Mouse (Mus musculus) heart, adult 2 months (tissue): ENCODE measurements around the gene Cfap299. TPM values are rescaled to one million over a fixed set of nuclear protein-coding genes. Genes with fewer than 3 reads are reported as not detected.

Experiments used
- DNase-seq, 2 experiments: peaks; one replicate each; pipeline ENCODE4 v3.0.0; 2021
- H3K27ac ChIP-seq: fragments of 200-600 bp; 2 replicates; pipeline ENCODE4 v1.8.1; 2022
- H3K27me3 ChIP-seq: fragments of 200-500 bp; 2 replicates; pipeline ENCODE4 v1.6.1; 2012; ENCODE audit warnings: mild to moderate bottlenecking, low read length, inconsistent platforms, mixed read lengths; ENCODE audit not compliant: control insufficient read depth, insufficient read depth
- H3K36me3 ChIP-seq: fragments of 200-500 bp; 2 replicates; pipeline ENCODE4 v1.6.1; 2012; ENCODE audit warnings: low read length, inconsistent platforms; ENCODE audit not compliant: control insufficient read depth, insufficient read depth
- H3K4me1 ChIP-seq: fragments of 200-500 bp; 2 replicates; pipeline ENCODE4 v1.6.1; 2011; ENCODE audit warnings: low read length; ENCODE audit not compliant: control insufficient read depth, insufficient read depth
- H3K4me3 ChIP-seq: fragments of 200-600 bp; 2 replicates; pipeline ENCODE4 v1.8.1; 2022
- H3K79me2 ChIP-seq: fragments of 200-500 bp; replicated peaks from 2 replicates; pipeline ENCODE4 v1.6.1; 2012; ENCODE audit warnings: mild to moderate bottlenecking, inconsistent platforms, low read length, moderate library complexity, mixed read lengths; ENCODE audit not compliant: control insufficient read depth, insufficient read depth
- H3K9ac ChIP-seq: fragments of 200-500 bp; 2 replicates; pipeline ENCODE4 v1.6.1; 2012; ENCODE audit warnings: low read depth, mild to moderate bottlenecking, control low read depth, inconsistent platforms, low read length, mixed read lengths
- CTCF ChIP-seq: fragments of 200-600 bp; IDR thresholded peaks from 2 replicates; pipeline ENCODE4 v1.8.1; 2022; ENCODE audit warnings: antibody characterized with exemption, mild to moderate bottlenecking, moderate library complexity
- EP300 ChIP-seq: fragments of 200-500 bp; IDR thresholded peaks from 2 replicates; pipeline ENCODE4 v1.6.1; 2011; ENCODE audit warnings: low read depth, low read length, control low read depth; ENCODE audit not compliant: insufficient read depth
- POLR2A ChIP-seq: fragments of 200-500 bp; IDR thresholded peaks from 2 replicates; pipeline ENCODE4 v1.6.1; 2011; ENCODE audit warnings: mild to moderate bottlenecking, low read depth, low read length, control low read depth; ENCODE audit not compliant: insufficient read depth
- WGBS: fragments of 180-500 bp; shearing (Covaris S2); methylation state at CpG from one replicate; pipeline ENCODE4 v1.1.7; 2018; 5-methylcytosine and 5-hydroxymethylcytosine counted together
- intact Hi-C: fragments of 180-260 bp; cut with DNase I; formaldehyde crosslinking; loops from one replicate; pipeline ENCODE4 v1.15.1; 2025
- polyA plus RNA-seq: library from polyadenylated mRNA; depleted of rRNA; stranded (reverse); fragments of >200 nt; gene quantifications from 2 replicates; pipeline ENCODE4 v1.2.3, GENCODE M21; 2012
- total RNA-seq, 2 experiments: library from RNA; stranded (reverse); gene quantifications; 2 replicates each; pipeline ENCODE4 v1.2.3; 2021

Cfap299 gene
- total and polyA plus RNA-seq, 3 experiments: not detected

DNA sequence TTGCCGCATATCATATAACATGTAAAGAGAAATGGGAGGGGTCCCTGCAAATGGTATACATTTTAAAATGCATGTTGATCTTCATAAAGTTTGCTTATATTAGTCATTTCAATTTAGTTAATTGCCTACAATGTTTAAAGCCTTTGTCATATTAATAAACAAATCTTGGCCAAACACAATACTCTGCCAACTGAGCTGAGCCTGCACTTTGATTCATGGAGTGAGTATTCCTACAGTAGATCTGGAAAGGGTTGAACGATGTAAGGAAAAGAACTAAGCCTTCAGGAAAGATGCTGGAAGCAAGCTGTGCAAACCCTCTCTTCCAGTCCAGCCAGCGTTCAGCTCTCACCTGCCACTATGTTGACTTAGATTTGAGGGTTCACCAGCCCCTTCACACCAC is 252.9 kb downstream of the Cfap299 start:
- Histone ChIP-seq H3K79me2 (no peaks in the 10 kb centered on the region), H3K27me3 (no peaks in the 10 kb centered on the region), H3K4me1 (no peaks in the 10 kb centered on the region), H3K9ac (no peak overlapping the region), H3K36me3 (no peaks in the 10 kb centered on the region), H3K27ac (no peak overlapping the region), H3K4me3 (no peak overlapping the region)
- no peak for DNase-seq
- intact Hi-C loops: no loop called here
- TF ChIP-seq EP300: no peak
- no peak for TF ChIP-seq POLR2A
- no peak for TF ChIP-seq CTCF
- 84% methylated on average over 3 of the region's 3 CpGs for WGBS

DNA sequence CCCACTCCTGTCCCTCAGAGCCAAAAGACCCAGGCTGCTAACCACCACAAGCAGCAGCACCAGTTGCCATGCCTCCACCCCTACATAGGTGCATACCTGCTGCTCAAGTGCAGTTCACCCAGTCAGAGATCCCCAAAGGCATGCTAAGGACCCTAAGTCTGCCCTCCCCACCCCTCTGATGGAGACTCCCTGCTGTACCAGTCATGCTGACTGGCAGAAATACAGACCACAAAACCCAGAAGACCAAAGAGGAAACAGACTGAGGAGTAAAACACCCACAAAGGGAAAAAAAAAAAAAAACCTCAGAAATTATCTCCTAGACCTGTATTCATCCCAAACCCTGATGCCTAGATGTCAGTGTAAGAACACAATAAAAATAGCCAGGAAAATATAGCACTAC is 256.8 kb downstream of the Cfap299 start:
- no peak for DNase-seq
- H3K4me1 ChIP-seq: no peaks in the 10 kb centered on the region
- no peaks in the 10 kb centered on the region for H3K36me3 ChIP-seq
- no peak overlapping the region for H3K27ac ChIP-seq
- H3K79me2 ChIP-seq: no peaks in the 10 kb centered on the region
- H3K4me3 ChIP-seq: no peak overlapping the region
- no peaks in the 10 kb centered on the region for H3K27me3 ChIP-seq
- H3K9ac ChIP-seq: no peak overlapping the region
- intact Hi-C loops: no loop called here
- no peak for TF ChIP-seq POLR2A
- TF ChIP-seq EP300: no peak
- TF ChIP-seq CTCF: no peak

DNA sequence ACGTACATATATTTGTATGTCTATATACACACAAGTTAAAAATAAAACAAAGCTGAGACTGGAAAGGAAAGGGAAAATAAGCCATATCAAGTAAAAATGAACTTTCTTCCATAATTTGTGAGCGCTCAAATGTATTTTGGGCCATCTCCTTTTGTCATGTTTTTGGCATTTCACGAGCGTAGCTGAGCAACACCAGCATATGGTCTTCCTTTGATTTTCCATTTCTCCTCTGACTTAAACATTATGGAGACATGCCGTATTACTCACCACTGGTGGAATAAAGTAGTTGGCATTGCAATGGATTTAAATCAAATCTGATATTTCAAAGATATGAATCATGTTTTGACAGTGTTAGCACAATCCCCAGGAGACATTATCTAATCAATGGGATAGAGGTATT is 284.4 kb downstream of the Cfap299 start:
- TF ChIP-seq CTCF: no peak
- no peak for TF ChIP-seq POLR2A
- no peak for TF ChIP-seq EP300
- no peak for DNase-seq
- no peak overlapping the region for H3K27ac ChIP-seq
- WGBS: 86% methylated on average over 5 of the region's 5 CpGs
- no peaks in the 10 kb centered on the region for H3K4me1 ChIP-seq
- H3K4me3 ChIP-seq: no peak overlapping the region
- H3K79me2 ChIP-seq: no peaks in the 10 kb centered on the region
- H3K9ac ChIP-seq: no peak overlapping the region
- no peaks in the 10 kb centered on the region for H3K36me3 ChIP-seq
- intact Hi-C loops: no loop called here
- no peaks in the 10 kb centered on the region for H3K27me3 ChIP-seq

DNA sequence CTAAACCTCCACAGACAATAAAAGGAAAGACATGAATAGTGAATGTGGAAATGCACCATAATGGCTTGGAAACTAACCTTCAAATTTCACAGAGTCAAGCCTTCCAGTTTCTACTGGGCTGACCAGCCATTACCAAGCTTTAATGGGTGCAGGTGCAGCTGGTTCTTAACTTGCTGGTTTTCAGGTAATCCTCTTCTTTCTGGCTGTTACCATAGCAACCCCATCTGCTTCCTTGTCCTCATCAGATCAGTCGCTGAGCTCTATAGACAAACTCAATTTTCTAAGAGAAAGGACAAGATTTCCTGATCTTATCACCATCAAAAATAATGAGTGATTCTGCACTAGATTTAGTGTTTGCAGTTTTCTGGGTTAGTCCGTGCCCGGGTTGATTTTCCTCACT is 287.8 kb downstream of the Cfap299 start:
- Histone ChIP-seq H3K79me2 (no peaks in the 10 kb centered on the region), H3K4me3 (no peak overlapping the region), H3K27ac (no peak overlapping the region), H3K27me3 (no peaks in the 10 kb centered on the region), H3K36me3 (no peaks in the 10 kb centered on the region), H3K9ac (no peak overlapping the region), H3K4me1 (no peaks in the 10 kb centered on the region)
- no peak for TF ChIP-seq CTCF
- no peak for TF ChIP-seq EP300
- no peak for TF ChIP-seq POLR2A
- no peak for DNase-seq
- 63% methylated on average over 3 of the region's 3 CpGs for WGBS
- intact Hi-C loops: no loop called here

DNA sequence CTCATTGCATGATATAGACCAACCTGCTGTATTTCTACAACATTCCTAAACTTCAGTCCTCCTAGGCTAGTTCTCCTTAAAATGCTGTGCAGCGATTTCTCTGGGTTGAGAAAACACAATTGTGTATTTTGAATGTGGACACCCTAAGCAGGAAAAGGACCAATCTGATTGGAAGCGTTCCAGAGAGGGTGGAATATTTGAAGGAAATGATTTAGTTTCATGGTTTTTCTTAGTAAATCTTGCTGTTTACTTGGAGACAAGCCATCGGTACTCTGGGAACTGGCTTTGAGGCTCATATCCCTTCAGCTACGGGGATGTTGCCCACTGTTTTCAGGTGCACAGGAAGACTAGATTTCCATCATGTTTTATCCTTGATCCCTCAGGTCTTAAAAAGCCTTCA is 288.3 kb downstream of the Cfap299 start:
- TF ChIP-seq EP300 (no peak), POLR2A (no peak), CTCF (no peak)
- intact Hi-C loops: no loop called here
- H3K36me3 ChIP-seq: no peaks in the 10 kb centered on the region
- H3K27ac ChIP-seq: no peak overlapping the region
- H3K4me1 ChIP-seq: no peaks in the 10 kb centered on the region
- H3K79me2 ChIP-seq: no peaks in the 10 kb centered on the region
- DNase-seq: no peak
- no peak overlapping the region for H3K4me3 ChIP-seq
- no peak overlapping the region for H3K9ac ChIP-seq
- WGBS: 46% methylated on average over 4 of the region's 4 CpGs
- no peaks in the 10 kb centered on the region for H3K27me3 ChIP-seq

DNA sequence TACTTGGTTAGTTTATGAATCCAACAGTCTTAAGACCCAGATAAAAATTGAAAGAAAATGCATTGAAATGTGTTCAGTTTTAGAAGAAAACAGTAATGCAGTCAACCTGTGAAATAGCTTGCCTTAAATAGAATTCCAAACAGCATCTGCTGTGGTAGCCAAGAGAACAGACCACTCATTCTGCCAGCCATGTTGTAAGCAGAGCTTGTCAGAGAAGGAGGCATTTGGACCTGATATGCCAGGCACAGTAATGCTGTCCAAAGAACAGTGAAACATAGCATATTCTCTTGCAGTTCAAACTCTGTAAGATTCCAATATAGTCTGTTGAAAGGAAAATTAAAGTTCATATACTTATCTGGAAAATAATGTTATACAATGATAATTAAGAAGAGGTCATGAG is 321.2 kb downstream of the Cfap299 start:
- no peak overlapping the region for H3K27ac ChIP-seq
- H3K79me2 ChIP-seq: no peaks in the 10 kb centered on the region
- H3K4me3 ChIP-seq: no peak overlapping the region
- intact Hi-C loops: no loop called here
- TF ChIP-seq CTCF (no peak), EP300 (no peak), POLR2A (no peak)
- H3K36me3 ChIP-seq: no peaks in the 10 kb centered on the region
- H3K9ac ChIP-seq: no peak overlapping the region
- no peaks in the 10 kb centered on the region for H3K4me1 ChIP-seq
- H3K27me3 ChIP-seq: no peaks in the 10 kb centered on the region
- DNase-seq: no peak

DNA sequence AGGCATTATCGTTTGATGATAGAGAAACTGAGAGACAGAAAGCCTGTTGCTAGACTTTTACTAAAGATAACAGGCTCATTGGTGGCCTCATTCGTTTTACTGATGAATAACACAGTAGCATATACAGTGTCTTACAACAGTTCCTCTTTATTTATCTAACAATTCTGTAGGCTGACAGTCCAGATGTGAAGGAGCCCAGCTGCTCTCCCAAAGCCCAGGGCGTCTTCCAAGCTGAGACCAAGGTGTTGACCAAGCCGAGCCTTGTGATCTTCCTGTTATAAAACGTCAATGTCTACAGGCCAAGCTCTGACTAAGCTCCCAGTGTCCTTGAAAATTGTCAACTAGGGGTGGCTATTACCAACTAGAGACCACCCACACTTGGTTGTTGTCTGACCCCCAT is 321.9 kb downstream of the Cfap299 start:
- no peaks in the 10 kb centered on the region for H3K27me3 ChIP-seq
- no peak overlapping the region for H3K9ac ChIP-seq
- intact Hi-C loops: no loop called here
- WGBS: 65% methylated on average over 5 of the region's 5 CpGs
- TF ChIP-seq CTCF (no peak), EP300 (no peak), POLR2A (no peak)
- H3K36me3 ChIP-seq: no peaks in the 10 kb centered on the region
- no peak for DNase-seq
- H3K4me1 ChIP-seq: no peaks in the 10 kb centered on the region
- no peak overlapping the region for H3K27ac ChIP-seq
- H3K4me3 ChIP-seq: no peak overlapping the region
- no peaks in the 10 kb centered on the region for H3K79me2 ChIP-seq
